Mouse (Mus musculus) urinary bladder, postnatal 25 days (tissue): ENCODE data around the gene Zfp790.
"Not testable (repeated sequence)": the region's sequence is repeated elsewhere in the genome, so short reads cannot be mapped to it uniquely, and the experiment has no call there.

Source experiments
- DNase-seq: peaks from one replicate; pipeline ENCODE4 v3.0.0; 2022; ENCODE audit warnings: low spot score

Gene Zfp790

GRCm38 (mm10) chr7:29842105-29842504 is 26.2 kb downstream of the Zfp790 start:
- DNase-seq, result no peak

- DNase-seq, result no peak
These were observed 28.7 kb downstream of the Zfp790 start for GRCm38 (mm10) chr7:29844616-29845015.

GRCm38 (mm10) chr7:29852831-29853218 is 36.9 kb downstream of the Zfp790 start:
- DNase-seq, result no peak

- peak; percentile 73 for DNase-seq
These were observed 37.4 kb downstream of the Zfp790 start, which contains the start of gene Zfp940 for GRCm38 (mm10) chr7:29853219-29853842. Gene Zfp940, minus strand, starts transcription at chr7:29853669.

GRCm38 (mm10) chr7:29859532-29860517 is 43.9 kb downstream of the Zfp790 start, which contains the start of gene Zfp420:
Gene Zfp420, plus strand, starts transcription at chr7:29859979.
- DNase-seq, result peak; percentile 71

- DNase-seq, result no peak
These were observed 45.7 kb downstream of the Zfp790 start for GRCm38 (mm10) chr7:29861660-29862059.

- no peak for DNase-seq
These were observed 58.3 kb downstream of the Zfp790 start for GRCm38 (mm10) chr7:29874256-29874655.

GRCm38 (mm10) chr7:29877561-29877960 is 61.6 kb downstream of the Zfp790 start:
- not testable (repeated sequence) for DNase-seq

GRCm38 (mm10) chr7:29880056-29880455 is 64.1 kb downstream of the Zfp790 start:
- DNase-seq, result no peak
